Mouse (Mus musculus): ENCODE data around the gene Fuk.

DNA sequence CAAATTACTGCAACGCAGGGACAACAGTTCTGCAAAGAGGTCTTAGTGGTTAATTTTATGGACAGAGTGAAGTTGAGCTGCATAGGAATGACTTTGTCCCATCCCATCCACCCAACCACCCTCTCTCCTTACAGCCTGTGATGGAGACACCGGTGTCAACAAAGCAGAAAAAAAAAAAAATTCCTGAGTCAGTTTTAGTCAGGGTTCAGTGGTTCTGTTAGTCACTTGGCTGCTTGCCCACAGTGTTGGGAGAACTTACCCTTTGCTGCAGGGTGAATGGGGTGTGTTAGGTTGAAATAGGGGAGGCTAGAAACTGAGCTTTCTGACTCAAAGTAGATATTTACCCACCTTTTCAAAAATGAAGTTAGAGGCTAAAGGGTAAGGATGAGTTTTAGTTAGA lies 15.1 kb upstream of the Fuk start:
- TF ChIP-seq CTCF (IDR thresholded peaks at IDR 0.05; ENCODE audit: low read depth), result no peak
- no peak for TF ChIP-seq EP300 (IDR thresholded peaks at IDR 0.05; ENCODE audit: low read depth)

Measured in liver, postnatal 0 days (tissue).